Mouse (Mus musculus) neural tube, embryonic 14.5 days (tissue): ENCODE measurements around the gene Nyap1. TPM values are rescaled to one million over a fixed set of nuclear protein-coding genes. Genes with fewer than 3 reads are reported as not detected.
A peak's percentile ranks its signal among the peaks of the same experiment; 100 is the strongest.
"Not testable (repeated sequence)": the region's sequence is repeated elsewhere in the genome, so short reads cannot be mapped to it uniquely, and the experiment has no call there.

Experiments used
- ATAC-seq: fragments of 200-750 bp; cut with Nextera tagmentation; 2 replicates; pipeline ENCODE4 v1.8.0; 2017; ENCODE audit warnings: low read depth, mild to moderate bottlenecking, moderate TSS enrichment, moderate library complexity
- H3K27ac ChIP-seq: fragments of 300-500 bp; sonication (generic); 2 replicates; pipeline ENCODE4 v1.5.1; 2014; ENCODE audit warnings: low read depth, mild to moderate bottlenecking, control low read depth, low read length, moderate library complexity, mixed read lengths
- H3K27me3 ChIP-seq: fragments of 300-500 bp; sonication (generic); 2 replicates; pipeline ENCODE4 v1.6.1; 2014; ENCODE audit warnings: low read length; ENCODE audit not compliant: control insufficient read depth, insufficient read depth
- H3K36me3 ChIP-seq: fragments of 300-500 bp; sonication (generic); 2 replicates; pipeline ENCODE4 v1.6.1; 2014; ENCODE audit warnings: low read length, mixed read lengths; ENCODE audit not compliant: control insufficient read depth, insufficient read depth
- H3K4me1 ChIP-seq: fragments of 300-500 bp; sonication (generic); 2 replicates; pipeline ENCODE4 v1.6.1; 2014; ENCODE audit warnings: low read length; ENCODE audit not compliant: control insufficient read depth, insufficient read depth
- H3K4me2 ChIP-seq: fragments of 300-500 bp; sonication (generic); 2 replicates; pipeline ENCODE4 v1.6.1; 2014; ENCODE audit warnings: mild to moderate bottlenecking, low read depth, low read length, control low read depth
- H3K4me3 ChIP-seq: fragments of 300-500 bp; sonication (generic); 2 replicates; pipeline ENCODE4 v1.5.1; 2014; ENCODE audit warnings: low read depth, low read length, control low read depth, mixed read lengths
- H3K9ac ChIP-seq: fragments of 300-500 bp; sonication (generic); replicated peaks from 2 replicates; pipeline ENCODE4 v1.6.1; 2014; ENCODE audit warnings: low read depth, mild to moderate bottlenecking, control low read depth, low read length, mixed read lengths
- H3K9me3 ChIP-seq: fragments of 300-500 bp; sonication (generic); 2 replicates; pipeline ENCODE4 v1.6.1; 2016; ENCODE audit warnings: low read length; ENCODE audit not compliant: control insufficient read depth
- WGBS: fragments of 180-500 bp; shearing (Covaris S2); extraction: QIAGEN DNeasy Blood & Tissue Kit; methylation state at CpG from one replicate; pipeline ENCODE4 v1.1.7; 2014; 5-methylcytosine and 5-hydroxymethylcytosine counted together
- polyA plus RNA-seq: library from polyadenylated mRNA; unstranded; fragments of >200 nt; fragmentation: Nextera tagmentation; extraction: Ambion mirVana; gene quantifications from 2 replicates; pipeline ENCODE4 v1.2.1, GENCODE M21; 2014

Nyap1 gene
- polyA plus RNA-seq, 1 experiment from 2014 or later = 13.6 TPM

- no peak overlapping the region for H3K4me3 ChIP-seq
- ATAC-seq = peak; percentile 55
- no peak overlapping the region for H3K4me2 ChIP-seq
- no peak overlapping the region for H3K9ac ChIP-seq
- H3K4me1 ChIP-seq = peaks cover 6% of the 10 kb centered on the region; the same call in 1 of the 2 replicates
- H3K36me3 ChIP-seq = 0 out of 2 replicates have a peak, but pooled peaks cover 6% of the 10 kb centered on the region
- peak overlapping the region; percentile 23 for H3K27ac ChIP-seq
- no peaks in the 10 kb centered on the region for H3K27me3 ChIP-seq
- WGBS = 43% methylated on average over 10 of the region's 10 CpGs
- no peaks in the 10 kb centered on the region for H3K9me3 ChIP-seq
Observed at GRCm38 (mm10) chr5:137756882-137757661, 15.7 kb upstream of the Nyap1 start.

GRCm38 (mm10) chr5:137756106-137756505 is 14.7 kb upstream of the Nyap1 start:
- no peaks in the 10 kb centered on the region for H3K9me3 ChIP-seq
- H3K4me2 ChIP-seq = no peak overlapping the region
- no peak overlapping the region for H3K4me3 ChIP-seq
- peaks cover 6% of the 10 kb centered on the region; the same call in 1 of the 2 replicates for H3K4me1 ChIP-seq
- H3K9ac ChIP-seq = no peak overlapping the region
- WGBS = 89% methylated on average over 3 of the region's 3 CpGs
- no peaks in the 10 kb centered on the region for H3K27me3 ChIP-seq
- no peak for ATAC-seq
- H3K27ac ChIP-seq = no peak overlapping the region
- 0 out of 2 replicates have a peak, but pooled peaks cover 6% of the 10 kb centered on the region for H3K36me3 ChIP-seq

DNA sequence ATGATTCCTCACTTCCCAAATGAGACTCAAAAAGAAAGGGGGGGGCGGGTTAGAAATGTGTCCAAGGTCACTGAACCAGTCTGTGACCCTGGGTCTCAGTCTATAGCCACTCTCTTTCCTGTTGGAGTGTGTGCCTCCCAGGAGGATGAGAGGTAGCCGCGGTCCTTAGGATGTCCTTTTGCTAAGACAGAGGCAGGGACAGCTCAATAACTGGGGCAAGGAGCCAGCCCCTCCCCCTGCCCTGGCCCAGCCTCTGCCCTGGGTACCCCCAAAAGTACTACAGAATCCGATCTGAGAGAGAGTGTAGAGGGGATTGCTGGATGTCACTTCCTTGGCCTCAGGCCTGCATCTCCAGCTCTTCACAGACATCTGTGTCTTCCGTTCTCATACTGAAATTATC is 14.0 kb upstream of the Nyap1 start:
- H3K27ac ChIP-seq = no peak overlapping the region
- no peak overlapping the region for H3K9ac ChIP-seq
- no peak overlapping the region for H3K4me2 ChIP-seq
- H3K27me3 ChIP-seq = no peaks in the 10 kb centered on the region
- H3K36me3 ChIP-seq = 0 out of 2 replicates have a peak, but pooled peaks cover 6% of the 10 kb centered on the region
- ATAC-seq = no peak
- no peaks in the 10 kb centered on the region for H3K9me3 ChIP-seq
- WGBS = 67% methylated on average over 5 of the region's 5 CpGs
- peaks cover 6% of the 10 kb centered on the region; the same call in 1 of the 2 replicates for H3K4me1 ChIP-seq
- no peak overlapping the region for H3K4me3 ChIP-seq

DNA sequence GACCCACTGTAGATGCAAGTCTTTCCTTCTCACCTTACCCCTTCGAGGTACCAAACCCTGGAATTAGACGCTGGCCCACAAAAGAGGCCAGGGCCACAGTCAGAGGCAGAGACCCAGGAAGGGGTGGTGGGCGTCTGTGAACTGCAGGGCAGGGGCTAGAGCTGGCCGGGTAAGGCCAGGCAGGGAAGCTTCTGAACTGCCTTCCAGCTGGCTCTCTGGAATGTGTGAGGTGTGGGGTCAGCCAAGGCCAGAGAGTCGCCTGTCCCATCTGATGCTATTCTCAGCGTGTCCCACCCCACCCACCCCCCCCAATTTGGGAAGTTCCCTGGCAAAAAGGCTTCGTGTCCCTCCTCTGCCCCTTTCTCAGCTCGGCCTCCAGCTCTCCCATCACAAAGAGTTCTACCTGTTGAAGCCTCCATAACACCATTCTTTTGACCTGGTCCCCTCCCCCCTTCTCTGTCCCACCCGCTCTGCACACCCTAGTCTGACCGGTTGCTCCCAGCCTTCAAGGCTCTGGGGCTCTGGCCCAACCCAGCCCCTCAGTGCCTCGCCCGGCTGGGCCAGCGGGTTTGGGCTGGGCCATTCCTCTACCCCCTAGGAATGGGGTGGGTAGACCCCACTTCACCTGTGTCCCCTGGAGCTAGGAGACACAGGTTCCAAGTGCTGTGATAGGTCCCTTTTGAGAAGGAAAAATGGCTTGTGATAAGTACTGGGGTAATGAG is 11.9 kb upstream of the Nyap1 start:
- Histone ChIP-seq H3K36me3 (0 out of 2 replicates have a peak, but pooled peaks cover 6% of the 10 kb centered on the region), H3K9ac (no peak overlapping the region), H3K27ac (no peak overlapping the region), H3K4me2 (no peak overlapping the region), H3K9me3 (no peaks in the 10 kb centered on the region), H3K4me1 (peaks cover 10% of the 10 kb centered on the region), H3K4me3 (no peak overlapping the region), H3K27me3 (no peaks in the 10 kb centered on the region)
- no peak for ATAC-seq
- WGBS = 86% methylated on average over 13 of the region's 13 CpGs

GRCm38 (mm10) chr5:137751988-137752387 is 10.6 kb upstream of the Nyap1 start:
- Histone ChIP-seq H3K9me3 (no peaks in the 10 kb centered on the region), H3K4me1 (peaks cover 19% of the 10 kb centered on the region), H3K27me3 (no peaks in the 10 kb centered on the region), H3K4me2 (no peak overlapping the region), H3K27ac (no peak overlapping the region), H3K9ac (no peak overlapping the region), H3K36me3 (0 out of 2 replicates have a peak, but pooled peaks cover 6% of the 10 kb centered on the region), H3K4me3 (no peak overlapping the region)
- no peak for ATAC-seq
- 89% methylated on average over 6 of the region's 6 CpGs for WGBS

DNA sequence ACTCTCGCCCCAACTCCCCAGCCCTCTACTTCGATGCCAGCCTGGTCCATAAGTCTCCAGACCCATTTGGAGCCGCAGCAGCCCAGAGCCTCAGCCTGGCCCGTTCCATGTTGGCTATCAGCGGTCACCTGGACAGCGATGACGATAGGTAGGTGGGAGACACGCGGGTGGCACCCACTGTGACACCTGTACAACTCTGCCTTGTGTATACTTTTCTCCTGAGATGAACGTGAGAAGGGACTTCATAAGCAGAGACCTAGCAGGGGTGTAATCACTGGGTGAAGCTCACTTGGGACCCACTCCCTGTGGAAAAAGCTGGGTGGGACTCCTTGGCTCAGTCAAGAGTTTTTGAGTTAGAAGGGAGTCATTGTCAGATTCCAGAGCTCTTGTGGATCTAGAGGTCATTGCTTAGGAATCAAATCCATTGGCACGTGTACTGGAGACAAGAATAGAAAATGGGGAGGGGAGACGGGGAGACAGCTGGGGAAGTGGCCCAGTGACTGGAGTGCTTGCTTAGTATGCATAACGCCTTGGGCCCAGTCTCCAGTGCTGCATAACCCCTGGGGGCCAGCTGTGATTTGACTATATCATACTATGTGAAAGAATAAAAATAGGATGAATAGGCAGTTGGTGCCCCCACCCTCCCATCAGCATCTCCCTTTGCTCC is 9.9 kb upstream of the Nyap1 start:
- Histone ChIP-seq H3K4me1 (peaks cover 23% of the 10 kb centered on the region), H3K4me3 (no peak overlapping the region), H3K27me3 (no peaks in the 10 kb centered on the region), H3K9ac (no peak overlapping the region), H3K4me2 (no peak overlapping the region), H3K9me3 (no peaks in the 10 kb centered on the region), H3K36me3 (0 out of 2 replicates have a peak, but pooled peaks cover 6% of the 10 kb centered on the region), H3K27ac (no peak overlapping the region)
- ATAC-seq = no peak
- WGBS = 95% methylated on average over 13 of the region's 13 CpGs

- H3K9ac ChIP-seq, H3K4me2 ChIP-seq, H3K9me3 ChIP-seq, H3K4me3 ChIP-seq, H3K27me3 ChIP-seq, H3K27ac ChIP-seq, ATAC-seq, H3K36me3 ChIP-seq: not testable (repeated sequence)
- peaks cover 23% of the 10 kb centered on the region for H3K4me1 ChIP-seq
- 97% methylated on average over 6 of the region's 8 CpGs for WGBS
Observed at GRCm38 (mm10) chr5:137750212-137750611, 8.8 kb upstream of the Nyap1 start.

- H3K27ac ChIP-seq = peak overlapping the region; percentile 29; the same call in 1 of the 2 replicates
- H3K27me3 ChIP-seq = no peaks in the 10 kb centered on the region
- 65% methylated on average over 6 of the region's 6 CpGs for WGBS
- ATAC-seq = no peak
- no peaks in the 10 kb centered on the region for H3K9me3 ChIP-seq
- H3K36me3 ChIP-seq = 0 out of 2 replicates have a peak, but pooled peaks cover 6% of the 10 kb centered on the region
- peaks cover 23% of the 10 kb centered on the region for H3K4me1 ChIP-seq
- no peak overlapping the region for H3K9ac ChIP-seq
- peak overlapping the region; percentile 98 for H3K4me2 ChIP-seq
- H3K4me3 ChIP-seq = no peak overlapping the region
Observed at GRCm38 (mm10) chr5:137749196-137749836, 7.9 kb upstream of the Nyap1 start.
